Mouse (Mus musculus) CD4-positive naive resting alpha-beta T cell, adult 76 days (primary cell): ENCODE measurements around the gene Ccdc150. TPM values are rescaled to one million over a fixed set of nuclear protein-coding genes. Genes with fewer than 3 reads are reported as not detected.

Experiments used
- total RNA-seq: library from RNA; stranded (reverse); gene quantifications from one replicate; pipeline ENCODE4 v1.2.4, GENCODE M21; 2023

Gene Ccdc150
- 0.35 TPM for total RNA-seq

DNA sequence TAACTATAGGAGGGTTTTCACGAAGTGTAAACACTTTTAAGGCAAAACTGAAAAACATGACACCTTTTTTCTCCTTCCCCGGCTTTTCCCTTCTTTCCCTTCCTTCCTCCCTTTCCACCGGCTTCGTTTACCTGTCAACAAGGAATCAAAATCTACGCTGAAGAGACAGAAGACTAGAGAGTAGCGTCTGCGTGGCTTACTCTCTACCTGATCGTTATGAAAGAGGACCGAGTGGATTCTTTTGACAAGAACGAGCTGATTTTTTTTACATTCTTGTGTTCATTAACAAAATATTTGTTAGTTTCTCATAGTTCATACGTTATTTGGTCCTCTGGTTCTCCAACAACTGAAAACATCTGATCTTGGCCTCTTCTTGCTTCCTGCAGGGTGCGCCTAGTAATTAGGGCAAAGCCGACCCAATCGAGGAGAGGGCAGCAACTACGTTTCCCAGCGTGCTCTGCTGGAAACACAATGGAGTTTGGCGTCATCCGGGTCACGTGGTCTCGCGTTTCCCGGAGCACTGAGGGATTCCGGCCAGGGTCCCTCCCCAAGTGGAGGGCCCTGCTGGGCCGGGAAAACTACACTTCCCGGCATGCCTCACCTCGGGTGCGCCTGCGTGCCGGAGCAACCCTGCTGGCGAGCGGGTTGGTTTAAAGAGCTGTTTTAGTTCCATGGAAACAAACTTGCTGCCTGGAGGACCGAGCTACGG lies at the start of gene Ccdc150:
Gene Ccdc150, plus strand, starts transcription at position 526 of the 709 bp plus-strand sequence.

Other genes starting within 250 kb of the Ccdc150 start
- 1.3 TPM for gene Hecw2, start 55.5 kb upstream of the Ccdc150 start, total RNA-seq
- 22.6 TPM for gene Gtf3c3, start 188.3 kb downstream of the Ccdc150 start, total RNA-seq